Mouse (Mus musculus): ENCODE data around the gene Necap1. TPM values are rescaled to one million over a fixed set of nuclear protein-coding genes. Genes with fewer than 3 reads are reported as not detected.

Necap1 gene
- polyA plus RNA-seq, 1 experiment from 2014 or later, result 37.6 TPM

GRCm38 (mm10) chr6:122879781-122880505 lies 5.7 kb downstream of the Necap1 start:
- DNase-seq (ENCODE audit: low spot score) (no peak), ATAC-seq (replicated peaks; ENCODE audit: low FRiP score, low read depth) (no peak)
- no peak overlapping the region for H3K27ac ChIP-seq
- H3K36me3 ChIP-seq (ENCODE audit: insufficient read depth, low read length), result peaks cover 36% of the 10 kb centered on the region
- H3K27me3 ChIP-seq (ENCODE audit: insufficient read depth, low read length), result no peaks in the 10 kb centered on the region
- H3K9me3 ChIP-seq (replicated peaks; ENCODE audit: low read length), result no peaks in the 10 kb centered on the region
- no peak for TF ChIP-seq CTCF (IDR thresholded peaks at IDR 0.05; ENCODE audit: low read depth)
- H3K4me2 ChIP-seq (ENCODE audit: low read length), result no peak overlapping the region
- H3K4me3 ChIP-seq (replicated peaks; ENCODE audit: low read depth, low read length), result no peak overlapping the region
- 84% methylated on average over 7 of the region's 7 CpGs for WGBS
- H3K9ac ChIP-seq (ENCODE audit: low read depth, low read length), result no peak overlapping the region
- H3K4me1 ChIP-seq (replicated peaks; ENCODE audit: insufficient read depth, low read length), result peaks cover 2% of the 10 kb centered on the region; the same call in 1 of the 2 replicates

- DNase-seq (ENCODE audit: low spot score) (no peak), ATAC-seq (replicated peaks; ENCODE audit: low FRiP score, low read depth) (no peak)
- H3K4me3 ChIP-seq (replicated peaks; ENCODE audit: low read depth, low read length), result no peak overlapping the region
- no peaks in the 10 kb centered on the region for H3K9me3 ChIP-seq (replicated peaks; ENCODE audit: low read length)
- H3K4me1 ChIP-seq (replicated peaks; ENCODE audit: insufficient read depth, low read length), result no peaks in the 10 kb centered on the region
- H3K4me2 ChIP-seq (ENCODE audit: low read length), result no peak overlapping the region
- no peak for TF ChIP-seq CTCF (IDR thresholded peaks at IDR 0.05; ENCODE audit: low read depth)
- H3K27ac ChIP-seq, result no peak overlapping the region
- 94% methylated on average over 12 of the region's 12 CpGs for WGBS
- H3K27me3 ChIP-seq (ENCODE audit: insufficient read depth, low read length), result no peaks in the 10 kb centered on the region
- H3K36me3 ChIP-seq (ENCODE audit: insufficient read depth, low read length), result peaks cover 45% of the 10 kb centered on the region
- no peak overlapping the region for H3K9ac ChIP-seq (ENCODE audit: low read depth, low read length)
These were observed 7.0 kb downstream of the Necap1 start for GRCm38 (mm10) chr6:122881287-122881686.

GRCm38 (mm10) chr6:122883603-122884002 lies 9.3 kb downstream of the Necap1 start:
- no peak overlapping the region for H3K4me3 ChIP-seq (replicated peaks; ENCODE audit: low read depth, low read length)
- H3K4me1 ChIP-seq (replicated peaks; ENCODE audit: insufficient read depth, low read length), result no peaks in the 10 kb centered on the region
- 97% methylated on average over 9 of the region's 9 CpGs for WGBS
- no peaks in the 10 kb centered on the region for H3K27me3 ChIP-seq (ENCODE audit: insufficient read depth, low read length)
- H3K36me3 ChIP-seq (ENCODE audit: insufficient read depth, low read length), result peaks cover 61% of the 10 kb centered on the region
- no peak for ATAC-seq (replicated peaks; ENCODE audit: low FRiP score, low read depth)
- H3K9me3 ChIP-seq (replicated peaks; ENCODE audit: low read length), result no peaks in the 10 kb centered on the region
- H3K9ac ChIP-seq (ENCODE audit: low read depth, low read length), result no peak overlapping the region
- H3K4me2 ChIP-seq (ENCODE audit: low read length), result no peak overlapping the region
- TF ChIP-seq CTCF (IDR thresholded peaks at IDR 0.05; ENCODE audit: low read depth), result no peak
- no peak overlapping the region for H3K27ac ChIP-seq
- no peak for DNase-seq (ENCODE audit: low spot score)

GRCm38 (mm10) chr6:122889599-122889998 lies 15.3 kb downstream of the Necap1 start:
- 0 out of 2 replicates have a peak, but pooled peaks have one; percentile 17 for ATAC-seq (replicated peaks; ENCODE audit: low FRiP score, low read depth)
- H3K9me3 ChIP-seq (replicated peaks; ENCODE audit: low read length), result no peaks in the 10 kb centered on the region
- no peak overlapping the region for H3K27ac ChIP-seq
- H3K27me3 ChIP-seq (ENCODE audit: insufficient read depth, low read length), result no peaks in the 10 kb centered on the region
- H3K4me2 ChIP-seq (ENCODE audit: low read length), result no peak overlapping the region
- no peaks in the 10 kb centered on the region for H3K4me1 ChIP-seq (replicated peaks; ENCODE audit: insufficient read depth, low read length)
- no peak for DNase-seq (ENCODE audit: low spot score)
- no peak for TF ChIP-seq CTCF (IDR thresholded peaks at IDR 0.05; ENCODE audit: low read depth)
- H3K36me3 ChIP-seq (ENCODE audit: insufficient read depth, low read length), result peaks cover 34% of the 10 kb centered on the region
- H3K4me3 ChIP-seq (replicated peaks; ENCODE audit: low read depth, low read length), result no peak overlapping the region
- H3K9ac ChIP-seq (ENCODE audit: low read depth, low read length), result no peak overlapping the region
- WGBS, result 93% methylated on average over 2 of the region's 2 CpGs

GRCm38 (mm10) chr6:122892442-122893049 lies 18.3 kb downstream of the Necap1 start:
- Histone ChIP-seq H3K36me3 (ENCODE audit: insufficient read depth, low read length) (peaks cover 19% of the 10 kb centered on the region), H3K27me3 (ENCODE audit: insufficient read depth, low read length) (no peaks in the 10 kb centered on the region), H3K9ac (ENCODE audit: low read depth, low read length) (no peak overlapping the region), H3K27ac (no peak overlapping the region), H3K4me3 (replicated peaks; ENCODE audit: low read depth, low read length) (no peak overlapping the region), H3K4me2 (ENCODE audit: low read length) (no peak overlapping the region), H3K9me3 (replicated peaks; ENCODE audit: low read length) (no peaks in the 10 kb centered on the region), H3K4me1 (replicated peaks; ENCODE audit: insufficient read depth, low read length) (no peaks in the 10 kb centered on the region)
- peak; percentile 85 for TF ChIP-seq CTCF (IDR thresholded peaks at IDR 0.05; ENCODE audit: low read depth)
- 0 out of 2 replicates have a peak, but pooled peaks have one; percentile 57 for ATAC-seq (replicated peaks; ENCODE audit: low FRiP score, low read depth)
- peak; percentile 84 for DNase-seq (ENCODE audit: low spot score)
- 12% methylated on average over 2 of the region's 2 CpGs for WGBS

- no peak overlapping the region for H3K4me3 ChIP-seq (replicated peaks; ENCODE audit: low read depth, low read length)
- no peak overlapping the region for H3K27ac ChIP-seq
- TF ChIP-seq CTCF (IDR thresholded peaks at IDR 0.05; ENCODE audit: low read depth), result no peak
- H3K27me3 ChIP-seq (ENCODE audit: insufficient read depth, low read length), result no peaks in the 10 kb centered on the region
- 11% methylated on average over 4 of the region's 4 CpGs for WGBS
- H3K9me3 ChIP-seq (replicated peaks; ENCODE audit: low read length), result no peaks in the 10 kb centered on the region
- ATAC-seq (replicated peaks; ENCODE audit: low FRiP score, low read depth), result no peak
- H3K9ac ChIP-seq (ENCODE audit: low read depth, low read length), result no peak overlapping the region
- no peak overlapping the region for H3K4me2 ChIP-seq (ENCODE audit: low read length)
- no peaks in the 10 kb centered on the region for H3K4me1 ChIP-seq (replicated peaks; ENCODE audit: insufficient read depth, low read length)
- DNase-seq (ENCODE audit: low spot score), result peak; percentile 42
- no peaks in the 10 kb centered on the region for H3K36me3 ChIP-seq (ENCODE audit: insufficient read depth, low read length)
These were observed 45.6 kb downstream of the Necap1 start for GRCm38 (mm10) chr6:122919922-122920321.
